7 mouse cellular contexts compared by ENCODE assay signal in genomic region chr11:119267768-119268556, GRCm38 (mm10). TPM values are rescaled to one million over a fixed set of nuclear protein-coding genes. Genes with fewer than 3 reads are reported as not detected.
A peak's percentile ranks its signal among the peaks of the same experiment; 100 is the strongest.
DNase-seq lines count a peak whose midpoint lies in the region; ATAC-seq lines count a peak whose summit lies in the region.

Gene Gaa (plus strand): TSS chr11:119267887.

- no peaks in the 10 kb centered on the region for H3K9me3 ChIP-seq in embryonic facial prominence, embryonic 12.5 days
- H3K9me3 ChIP-seq in limb, embryonic 11.5 days (ENCODE audit: control insufficient read depth, low read length), result no peaks in the 10 kb centered on the region
- no peaks in the 10 kb centered on the region for H3K9me3 ChIP-seq in midbrain, embryonic 14.5 days (ENCODE audit: control insufficient read depth, low read length)

- peaks cover 19% of the 10 kb centered on the region for H3K4me1 ChIP-seq in embryonic facial prominence, embryonic 12.5 days
- H3K4me1 ChIP-seq in limb, embryonic 11.5 days (ENCODE audit: control insufficient read depth, insufficient read depth, low read length), result 0 out of 2 replicates have a peak, but pooled peaks cover 2% of the 10 kb centered on the region
- peaks cover 13% of the 10 kb centered on the region for H3K4me1 ChIP-seq in midbrain, embryonic 14.5 days (ENCODE audit: control insufficient read depth, insufficient read depth, low read length)

- ATAC-seq in embryonic facial prominence, embryonic 12.5 days (ENCODE audit: insufficient number of reproducible peaks, insufficient read depth, low FRiP score, low TSS enrichment), result peak; percentile 53
- ATAC-seq in limb, embryonic 11.5 days (ENCODE audit: insufficient number of reproducible peaks, low FRiP score, low TSS enrichment, low read depth), result peak; percentile 55; the same call in 1 of the 2 replicates
- ATAC-seq in midbrain, embryonic 14.5 days (ENCODE audit: low FRiP score, low TSS enrichment), result peak; percentile 88

- peak within 1 kb of the TSS; percentile 66 for H3K9ac ChIP-seq in embryonic facial prominence, embryonic 12.5 days
- H3K9ac ChIP-seq in limb, embryonic 11.5 days (ENCODE audit: low read length), result peak within 1 kb of the TSS; percentile 65; the same call in 1 of the 2 replicates
- peak within 1 kb of the TSS; percentile 76 for H3K9ac ChIP-seq in midbrain, embryonic 14.5 days (replicated peaks; ENCODE audit: low read length)

- 2% methylated on average over 52 of the region's 52 CpGs for WGBS in embryonic facial prominence, embryonic 12.5 days
- 4% methylated on average over 52 of the region's 52 CpGs for WGBS in limb, embryonic 11.5 days
- WGBS in midbrain, embryonic 14.5 days, result 4% methylated on average over 52 of the region's 52 CpGs

- peaks cover 4% of the 10 kb centered on the region for H3K36me3 ChIP-seq in embryonic facial prominence, embryonic 12.5 days
- H3K36me3 ChIP-seq in limb, embryonic 11.5 days (ENCODE audit: control insufficient read depth, insufficient read depth, low read length), result no peaks in the 10 kb centered on the region; the same call in 1 of the 2 replicates
- peaks cover 17% of the 10 kb centered on the region for H3K36me3 ChIP-seq in midbrain, embryonic 14.5 days (ENCODE audit: control insufficient read depth, insufficient read depth, low read length)

- H3K4me2 ChIP-seq in embryonic facial prominence, embryonic 12.5 days (replicated peaks), result peak within 1 kb of the TSS; percentile 94
- H3K4me2 ChIP-seq in limb, embryonic 11.5 days (ENCODE audit: low read depth, severe bottlenecking), result peak within 1 kb of the TSS; percentile 75
- H3K4me2 ChIP-seq in midbrain, embryonic 14.5 days (ENCODE audit: low read length), result peak within 1 kb of the TSS; percentile 84

- no peaks in the 10 kb centered on the region for H3K27me3 ChIP-seq in embryonic facial prominence, embryonic 12.5 days
- no peaks in the 10 kb centered on the region for H3K27me3 ChIP-seq in limb, embryonic 11.5 days (ENCODE audit: control insufficient read depth, insufficient read depth, low read length)
- no peaks in the 10 kb centered on the region for H3K27me3 ChIP-seq in midbrain, embryonic 14.5 days (ENCODE audit: control insufficient read depth, insufficient read depth, low read length)

- 0 out of 2 replicates have a peak within 1 kb of the TSS, but pooled peaks have one; percentile 50 for H3K27ac ChIP-seq in embryonic facial prominence, embryonic 12.5 days
- H3K27ac ChIP-seq in limb, embryonic 11.5 days (replicated peaks; ENCODE audit: low read depth, low read length), result no peak within 1 kb of the TSS
- peak within 1 kb of the TSS; percentile 32 for H3K27ac ChIP-seq in midbrain, embryonic 14.5 days (replicated peaks; ENCODE audit: low read depth, low read length)

- DNase-seq in adrenal gland, postnatal 25 days, result peak; percentile 96
- DNase-seq in heart, adult 11 months, result peak; percentile 99
- DNase-seq in kidney, adult 18-20 months, result peak; percentile 96
- peak; percentile 99 for DNase-seq in limb, embryonic 11.5 days (ENCODE audit: low spot score)
- peak; percentile 98 for DNase-seq in midbrain, embryonic 14.5 days
- peak; percentile 86 to 97 for DNase-seq in spleen, adult 18-20 months

- peak within 1 kb of the TSS; percentile 70 for H3K4me3 ChIP-seq in embryonic facial prominence, embryonic 12.5 days
- H3K4me3 ChIP-seq in limb, embryonic 11.5 days (ENCODE audit: low read depth, low read length), result peak within 1 kb of the TSS; percentile 61
- H3K4me3 ChIP-seq in midbrain, embryonic 14.5 days (replicated peaks; ENCODE audit: low read depth, low read length), result peak within 1 kb of the TSS; percentile 64

RNA-seq across cellular contexts. Expression of gene Gaa, which starts in this region (rescaled TPM):
- 101 and 102 TPM in 2 replicates for total RNA-seq in adrenal gland, postnatal 25 days (2021)
- 54.1 and 57.6 TPM in 2 replicates for polyA plus RNA-seq in embryonic facial prominence, embryonic 12.5 days (2016; fragmentation: Nextera tagmentation; extraction: Ambion mirVana)
- 16.5 and 17.9 TPM in 2 replicates for polyA plus RNA-seq in limb, embryonic 11.5 days (2014; fragmentation: Nextera tagmentation; extraction: Ambion mirVana)
- 58.6 and 67.2 TPM in 2 replicates for polyA plus RNA-seq in midbrain, embryonic 14.5 days (2014; fragmentation: Nextera tagmentation; extraction: Ambion mirVana)
